Mouse (Mus musculus): ENCODE results near the gene Ankrd44.

Ankrd44 gene

GRCm38 (mm10) chr1:54923366-54924308 is 2.5 kb downstream of the Ankrd44 start:
- in situ Hi-C loops (cut with MseI, MboI): no loop called here

- in situ Hi-C loops (cut with MseI, MboI): no loop called here
Measured at GRCm38 (mm10) chr1:54922707-54923106, 3.5 kb downstream of the Ankrd44 start.

GRCm38 (mm10) chr1:54922025-54922574 is 4.1 kb downstream of the Ankrd44 start:
- in situ Hi-C loops (cut with MseI, MboI): no loop called here

GRCm38 (mm10) chr1:54920132-54920531 is 6.1 kb downstream of the Ankrd44 start:
- in situ Hi-C loops (cut with MseI, MboI): no loop called here

- in situ Hi-C loops (cut with MseI, MboI): no loop called here
Measured at GRCm38 (mm10) chr1:54916456-54916855, 9.7 kb downstream of the Ankrd44 start.

DNA sequence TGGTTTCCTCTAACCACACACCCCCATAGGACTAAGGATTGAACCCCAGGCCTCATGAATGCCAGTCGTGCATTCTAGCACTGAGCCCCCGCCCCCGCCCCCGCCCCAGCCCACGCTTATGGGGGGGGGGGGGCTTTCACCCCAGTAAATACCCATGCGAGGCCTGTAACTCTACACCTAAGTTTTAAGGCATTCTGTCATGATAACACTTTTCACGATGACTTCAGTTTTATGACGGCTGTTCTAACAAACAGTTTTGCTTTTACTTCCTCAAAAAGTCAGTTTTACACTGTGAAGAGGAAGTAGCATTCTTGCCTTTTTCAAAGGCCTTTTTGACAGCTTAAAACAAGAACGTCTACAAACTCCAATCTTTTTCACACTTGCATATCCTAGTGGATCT is 11.8 kb downstream of the Ankrd44 start:
- in situ Hi-C loops (cut with MseI, MboI): no loop called here

- in situ Hi-C loops (cut with MseI, MboI): no loop called here
Measured at GRCm38 (mm10) chr1:54913379-54913873, 12.8 kb downstream of the Ankrd44 start.

- in situ Hi-C loops (cut with MseI, MboI): no loop called here
Measured at GRCm38 (mm10) chr1:54913063-54913335, 13.2 kb downstream of the Ankrd44 start.

- in situ Hi-C loops (cut with MseI, MboI): no loop called here
Measured at GRCm38 (mm10) chr1:54912290-54913062, 13.7 kb downstream of the Ankrd44 start.

GRCm38 (mm10) chr1:54911256-54911610 is 15.0 kb downstream of the Ankrd44 start:
- in situ Hi-C loops (cut with MseI, MboI): no loop called here

DNA sequence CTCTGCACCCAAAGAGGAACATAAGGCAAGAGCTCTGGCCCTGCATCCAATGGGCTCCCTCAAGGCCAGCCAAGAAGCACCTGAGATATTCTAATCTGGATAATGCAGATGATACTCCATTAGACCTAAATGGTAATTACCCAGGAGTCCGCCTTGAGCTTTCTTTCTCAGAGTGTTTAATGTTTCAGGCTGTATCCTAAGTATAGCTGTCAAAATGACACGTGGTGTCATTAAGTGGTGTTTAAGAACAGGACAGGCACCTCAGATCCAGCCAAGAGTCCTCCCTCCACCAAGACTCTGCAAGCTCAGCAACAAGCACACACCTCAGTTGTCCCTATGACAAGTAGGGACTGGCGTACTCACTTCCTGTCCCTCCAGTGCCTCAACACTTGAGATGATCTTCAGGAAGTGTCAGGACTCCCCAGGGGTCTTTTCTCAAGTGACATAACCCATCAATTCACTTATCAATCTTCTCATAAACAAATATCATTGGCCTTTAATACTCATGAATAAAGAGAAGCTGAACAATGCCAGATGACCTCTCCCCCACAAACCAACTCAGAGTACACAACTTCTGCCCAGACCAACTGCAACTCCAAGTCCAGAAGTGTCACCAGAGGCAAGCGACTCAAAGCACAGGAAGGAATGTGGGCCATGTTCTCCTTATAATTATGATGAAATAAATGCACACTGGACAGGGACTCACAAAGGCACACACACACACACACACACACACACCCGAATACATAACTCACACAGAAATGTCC is 15.5 kb downstream of the Ankrd44 start:
- in situ Hi-C loops (cut with MseI, MboI): no loop called here

GRCm38 (mm10) chr1:54908786-54909185 is 17.4 kb downstream of the Ankrd44 start:
- in situ Hi-C loops (cut with MseI, MboI): no loop called here

- in situ Hi-C loops (cut with MseI, MboI): no loop called here
Measured at GRCm38 (mm10) chr1:54907066-54907639, 19.0 kb downstream of the Ankrd44 start.

GRCm38 (mm10) chr1:54906322-54906721 is 19.9 kb downstream of the Ankrd44 start:
- in situ Hi-C loops (cut with MseI, MboI): no loop called here

DNA sequence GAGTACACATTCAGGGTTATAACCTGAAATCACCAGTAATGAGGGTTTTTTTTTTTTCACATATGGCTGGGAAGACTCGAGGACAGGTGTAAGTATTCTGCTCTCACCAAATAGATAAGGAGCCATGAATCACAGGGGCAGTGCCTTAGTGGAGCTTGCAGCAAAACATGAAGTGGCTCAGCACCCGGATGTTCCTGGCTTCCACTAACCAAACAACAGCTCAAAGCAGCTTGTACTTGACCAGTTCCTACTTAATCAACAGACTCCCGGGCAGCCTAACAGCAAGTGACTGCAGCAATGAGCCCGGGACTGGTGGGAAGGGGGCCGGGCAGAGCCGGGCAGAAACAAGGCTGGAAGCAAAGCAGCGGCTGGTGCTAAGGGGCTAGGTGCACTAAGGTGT is 20.6 kb downstream of the Ankrd44 start:
- in situ Hi-C loops (cut with MseI, MboI): no loop called here

- in situ Hi-C loops (cut with MseI, MboI): no loop called here
Measured at GRCm38 (mm10) chr1:54904165-54904564, 22.0 kb downstream of the Ankrd44 start.

GRCm38 (mm10) chr1:54902689-54903246 is 23.4 kb downstream of the Ankrd44 start:
- in situ Hi-C loops (cut with MseI, MboI): no loop called here

DNA sequence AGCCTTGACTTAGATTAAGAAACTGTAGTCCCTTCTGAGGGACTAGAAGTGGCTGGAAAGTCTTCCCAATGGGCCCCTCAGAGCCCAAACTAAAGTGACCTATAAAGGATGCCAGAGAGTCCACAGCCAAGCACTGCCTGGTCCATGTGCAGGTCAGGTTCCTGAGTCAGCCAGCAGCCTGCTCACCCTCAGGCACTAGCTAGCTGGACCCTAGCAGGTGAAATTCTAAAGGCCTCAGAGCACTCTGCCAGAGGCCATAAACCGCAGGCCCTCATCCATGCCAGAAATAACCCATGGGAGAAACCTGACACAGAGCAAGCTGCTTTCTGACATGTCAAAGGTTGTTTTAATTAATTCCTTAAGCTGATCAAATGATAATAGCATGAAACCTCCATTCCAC is 25.1 kb downstream of the Ankrd44 start:
- in situ Hi-C loops (cut with MseI, MboI): no loop called here

- in situ Hi-C loops (cut with MseI, MboI): no loop called here
Measured at GRCm38 (mm10) chr1:54899247-54899646, 26.9 kb downstream of the Ankrd44 start.

DNA sequence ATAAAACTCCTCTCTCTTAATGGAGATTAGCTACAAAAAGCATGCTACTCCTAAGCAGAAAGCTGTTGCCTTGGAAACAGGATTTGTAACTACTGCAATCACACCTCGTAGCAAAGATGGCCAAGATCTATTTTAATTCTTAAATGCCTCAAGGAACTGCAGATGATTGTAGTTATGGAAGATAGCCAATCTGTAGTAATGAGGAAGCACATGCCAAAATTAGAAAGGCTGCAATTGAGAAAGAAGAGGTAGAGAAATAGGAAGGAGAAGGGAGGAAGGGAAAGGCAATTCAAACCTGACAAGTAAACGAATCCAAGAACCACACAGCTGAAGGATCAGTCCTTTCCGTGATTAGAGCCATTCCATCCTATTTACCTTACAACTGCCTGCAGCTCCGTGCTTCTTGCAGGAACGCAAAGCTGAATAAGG is 27.5 kb downstream of the Ankrd44 start:
- in situ Hi-C loops (cut with MseI, MboI): no loop called here

DNA sequence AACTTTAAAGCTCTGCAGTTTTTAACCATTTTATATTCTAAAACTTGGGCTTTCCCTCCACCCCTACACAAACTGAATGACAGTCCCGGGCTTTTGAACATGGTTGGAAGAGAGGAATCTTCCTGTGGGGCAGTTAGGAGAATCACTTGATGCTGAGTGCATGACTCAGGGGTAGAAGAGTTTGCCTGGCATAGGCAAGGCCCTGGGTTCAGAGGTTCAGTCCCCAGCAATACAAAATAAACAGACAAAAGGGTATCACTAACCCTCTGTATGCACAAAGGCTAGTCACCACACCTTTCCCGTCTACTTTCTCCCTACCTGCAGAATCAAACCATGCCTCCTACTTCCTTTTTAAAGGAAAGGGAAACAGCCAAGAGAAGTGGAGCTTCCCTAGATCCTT is 28.5 kb downstream of the Ankrd44 start:
- in situ Hi-C loops (cut with MseI, MboI): no loop called here

Measured in mouse trophoblast stem cell (cell line).